Mouse (Mus musculus) lung, postnatal 0 days (tissue): ENCODE results near the gene Pga5.

Experiments used
- CTCF ChIP-seq: IDR thresholded peaks from 2 replicates; pipeline ENCODE4 v1.5.1; 2016; ENCODE audit warnings: antibody characterized with exemption, mild to moderate bottlenecking
- EP300 ChIP-seq: IDR thresholded peaks from 2 replicates; pipeline ENCODE4 v1.6.1; 2016; ENCODE audit warnings: antibody characterized with exemption, mild to moderate bottlenecking, control low read depth

DNA sequence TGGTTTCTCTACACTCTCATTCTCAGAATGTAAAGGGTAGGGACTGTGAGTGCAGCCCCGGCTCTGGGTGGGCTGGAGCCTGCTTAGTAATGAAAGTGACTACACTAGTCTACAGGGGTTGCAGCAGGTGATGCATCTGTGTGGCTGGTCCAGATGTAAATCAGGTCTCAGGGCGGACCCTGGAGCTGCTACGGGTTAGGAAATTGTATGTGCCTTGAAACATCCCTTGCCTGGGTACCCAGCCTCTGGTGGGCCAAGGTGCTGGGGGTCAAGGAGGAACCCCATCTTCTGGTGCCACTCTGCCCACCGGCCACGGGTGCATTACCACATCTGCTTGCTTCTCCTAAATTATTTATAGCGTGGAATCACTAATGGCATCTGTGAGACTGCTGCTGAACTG lies 36.3 kb upstream of the Pga5 start:
- TF ChIP-seq CTCF = no peak
- TF ChIP-seq EP300 = no peak
